Mouse (Mus musculus) yolk sac, embryonic 10.5 days (tissue): ENCODE measurements at regions not wholly inside any gene's neighbourhood (a gene's known extent, or its start where the extent isn't known, plus 50 kb on each side); places are given as distances from the start of the nearest gene placed in this dataset.

Experiments used
- DNase-seq: peaks from one replicate; pipeline ENCODE4 v3.0.0-alpha.2; 2017; ENCODE audit warnings: low spot score

- peak; percentile 40 for DNase-seq
Measured at GRCm38 (mm10) chr3:35027898-35028297, 377.7 kb downstream of the Sox2 start.

GRCm38 (mm10) chr3:35029924-35030323, 379.7 kb downstream of the Sox2 start:
- DNase-seq, result no peak

DNA sequence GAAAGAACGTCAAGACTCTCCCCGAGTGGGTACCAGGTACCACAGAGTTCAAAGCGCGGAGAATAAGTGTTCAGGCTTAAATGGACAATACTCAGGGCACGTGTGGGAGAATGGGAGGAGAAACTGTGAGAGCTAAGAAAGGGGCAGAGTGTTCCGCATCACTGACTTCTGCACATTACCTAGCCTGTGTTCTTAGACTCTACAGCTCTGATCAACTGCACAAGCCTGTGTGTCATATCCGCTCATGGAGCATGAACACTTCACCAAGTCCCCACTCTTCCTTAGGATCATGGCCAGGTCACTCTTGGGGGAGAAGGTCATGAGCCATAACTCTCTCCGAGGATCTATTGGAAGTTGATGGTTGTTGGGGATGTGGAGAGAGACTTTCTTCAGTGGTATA, 383.4 kb downstream of the Sox2 start:
- DNase-seq, result no peak

- no peak for DNase-seq
Measured at GRCm38 (mm10) chr3:35035234-35035633, 385.0 kb downstream of the Sox2 start.

GRCm38 (mm10) chr3:35043705-35044104, 393.5 kb downstream of the Sox2 start:
- no peak for DNase-seq

- DNase-seq, result no peak
Measured at GRCm38 (mm10) chr3:35059438-35059837, 409.2 kb downstream of the Sox2 start.

DNA sequence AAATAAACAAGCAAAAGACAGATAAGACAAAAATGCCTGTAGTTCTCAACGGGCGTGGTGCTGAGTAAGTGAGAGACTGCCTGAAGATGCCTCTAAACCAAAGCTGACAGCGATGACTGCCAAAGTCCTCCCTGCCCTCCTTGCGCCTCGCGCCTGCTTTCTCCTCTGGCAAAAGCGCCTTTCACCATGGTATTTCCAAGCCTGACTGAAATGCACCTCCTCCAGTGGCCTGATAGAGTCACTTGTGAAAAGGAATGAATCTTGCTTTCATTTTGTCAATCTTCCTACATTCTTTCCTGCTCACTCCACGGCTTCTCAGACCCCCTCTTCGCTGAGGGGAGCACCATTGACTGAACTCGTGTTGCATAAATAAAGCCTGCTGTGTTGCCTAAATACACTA, 409.8 kb downstream of the Sox2 start:
- DNase-seq, result no peak

GRCm38 (mm10) chr3:35066824-35067223, 416.6 kb downstream of the Sox2 start:
- DNase-seq, result no peak

DNA sequence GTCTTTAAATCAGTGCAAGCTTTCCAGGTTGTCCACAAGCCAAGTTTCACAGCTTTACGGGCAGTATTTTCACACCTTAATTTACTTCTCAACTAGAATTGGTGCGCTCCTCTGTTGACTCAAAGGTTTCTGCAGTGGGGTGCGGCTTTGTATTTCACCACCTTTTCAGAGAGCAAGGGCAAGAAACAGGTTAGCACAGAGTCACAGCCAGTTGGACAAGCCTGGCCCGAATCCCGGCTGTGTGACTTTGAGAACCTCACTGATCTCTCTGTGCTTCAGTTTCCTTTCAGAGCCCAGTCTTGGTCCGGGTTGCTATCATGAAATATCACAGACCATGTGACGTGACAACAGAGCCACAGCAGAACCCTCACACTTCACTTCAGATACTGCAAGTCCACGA, 418.4 kb downstream of the Sox2 start:
- DNase-seq, result no peak

DNA sequence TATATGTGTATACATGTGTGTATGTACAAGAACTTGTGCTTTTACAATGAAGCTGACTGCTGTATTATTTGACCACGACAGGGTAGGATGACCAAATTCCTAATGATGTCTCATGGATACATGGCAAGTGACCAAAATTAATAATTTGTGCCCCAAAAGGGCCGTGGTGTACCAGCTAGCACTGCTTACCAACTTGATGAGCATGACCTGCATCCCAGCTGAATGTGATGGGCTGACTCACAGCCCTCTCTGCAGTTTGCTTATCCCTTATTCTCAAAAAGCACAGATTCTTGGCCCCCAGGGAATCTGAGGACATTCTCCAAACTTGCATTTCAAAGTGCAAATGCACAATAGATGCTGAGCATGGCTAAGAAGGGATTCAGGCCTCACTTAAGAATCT, 420.8 kb downstream of the Sox2 start:
- no peak for DNase-seq

GRCm38 (mm10) chr3:35079887-35080286, 429.7 kb downstream of the Sox2 start:
- DNase-seq, result no peak

DNA sequence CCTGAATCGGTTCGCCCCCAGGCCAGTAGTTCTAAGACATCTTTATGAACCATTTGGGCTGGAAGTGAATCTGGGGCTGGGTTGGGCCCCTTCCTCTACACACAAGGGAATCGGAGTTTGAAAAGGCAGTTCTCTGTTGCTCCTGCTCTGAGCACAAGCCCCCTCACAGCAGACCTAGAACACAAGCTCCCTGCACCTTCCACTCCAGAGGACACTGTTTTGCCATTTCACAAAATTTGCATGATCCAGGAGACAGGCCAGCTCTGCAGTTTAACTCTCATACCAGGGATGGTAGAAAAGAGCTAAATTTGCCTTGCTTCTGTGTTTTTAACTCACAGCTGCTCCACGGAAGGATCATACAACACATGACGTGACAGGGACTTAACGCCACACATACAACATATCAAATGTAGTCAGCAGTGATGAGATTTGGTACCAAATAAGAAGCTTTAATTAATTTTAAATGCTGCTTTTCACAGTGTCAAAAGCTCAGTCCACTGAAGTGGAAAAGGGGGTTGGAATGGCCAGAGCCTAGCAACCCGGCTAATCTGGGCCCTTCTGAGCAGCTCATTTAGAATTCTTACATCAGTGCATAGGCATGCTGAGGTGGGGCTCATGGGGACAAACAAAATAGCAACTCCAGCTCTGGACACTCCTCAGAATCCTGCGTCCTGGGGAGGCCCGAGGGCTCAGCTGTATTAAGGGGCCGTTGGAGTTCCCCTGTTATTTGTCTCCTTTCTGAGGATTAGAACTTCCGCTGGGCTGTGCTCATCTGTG, 434.1 kb downstream of the Sox2 start:
- DNase-seq, result no peak

DNA sequence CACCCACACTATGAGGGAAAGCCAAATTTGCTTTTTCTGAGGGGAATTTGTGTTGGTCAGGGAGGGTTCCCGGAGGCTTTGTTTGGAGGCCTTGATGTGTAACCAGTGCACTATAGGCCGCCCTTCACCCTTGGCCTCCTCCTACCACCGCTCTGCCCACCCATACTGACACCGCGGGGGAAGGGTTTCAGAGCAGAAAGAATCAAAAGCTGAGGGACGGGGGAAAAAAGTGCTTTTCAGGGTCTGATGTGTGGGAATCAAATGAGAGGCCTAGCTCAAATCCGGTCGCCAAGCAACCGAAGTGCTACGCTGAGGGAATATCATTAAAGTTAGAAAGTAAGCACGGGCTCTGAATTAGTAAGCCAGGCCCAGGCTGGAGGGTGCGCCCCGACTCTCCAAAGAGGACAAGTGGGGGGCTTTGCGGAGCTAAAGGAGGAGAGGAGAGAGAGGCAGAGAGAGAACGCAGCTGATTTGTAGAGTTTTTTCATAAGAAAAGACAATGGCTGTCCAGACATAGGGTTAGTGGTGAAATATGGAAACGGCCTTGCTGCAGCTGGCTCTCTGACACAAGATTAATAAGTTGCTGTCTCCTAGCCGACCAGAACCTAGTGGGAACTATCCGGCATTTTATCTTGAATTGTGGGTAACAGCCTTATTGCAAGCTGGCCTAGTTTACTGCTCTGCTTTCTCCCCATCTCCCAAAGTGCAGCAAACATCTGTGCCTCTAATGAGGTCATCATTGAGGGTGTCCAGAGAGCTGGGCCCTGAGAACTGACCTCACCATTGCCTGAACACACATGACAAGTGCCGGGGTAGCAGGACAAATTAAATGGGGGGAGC, 438.3 kb downstream of the Sox2 start:
- peak; percentile 22 for DNase-seq

- no peak for DNase-seq
Measured at GRCm38 (mm10) chr3:35090496-35091133, 440.4 kb downstream of the Sox2 start.

DNA sequence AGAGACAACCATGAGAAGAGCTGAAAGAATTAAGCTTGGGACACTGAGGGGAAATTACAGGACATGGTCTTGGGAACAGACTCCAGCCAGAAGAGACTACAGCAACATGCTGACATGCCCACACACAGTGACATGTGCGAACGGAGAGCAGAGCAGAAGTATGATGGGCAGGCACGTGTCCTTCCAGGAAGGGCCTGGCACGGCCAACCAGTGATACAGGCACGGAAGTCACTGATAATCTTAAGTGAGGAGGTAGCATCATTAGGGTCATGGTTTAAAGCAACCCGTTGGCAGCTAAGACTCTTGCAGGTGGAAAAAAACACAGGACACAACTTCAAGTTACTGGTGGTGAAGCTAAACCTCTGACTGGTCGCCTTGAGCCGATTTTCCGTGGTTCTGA, 442.8 kb downstream of the Sox2 start:
- DNase-seq, result no peak

GRCm38 (mm10) chr3:35095221-35095620, 445.0 kb downstream of the Sox2 start:
- DNase-seq, result no peak

- DNase-seq, result no peak
Measured at GRCm38 (mm10) chr3:35096381-35096780, 446.2 kb downstream of the Sox2 start.

DNA sequence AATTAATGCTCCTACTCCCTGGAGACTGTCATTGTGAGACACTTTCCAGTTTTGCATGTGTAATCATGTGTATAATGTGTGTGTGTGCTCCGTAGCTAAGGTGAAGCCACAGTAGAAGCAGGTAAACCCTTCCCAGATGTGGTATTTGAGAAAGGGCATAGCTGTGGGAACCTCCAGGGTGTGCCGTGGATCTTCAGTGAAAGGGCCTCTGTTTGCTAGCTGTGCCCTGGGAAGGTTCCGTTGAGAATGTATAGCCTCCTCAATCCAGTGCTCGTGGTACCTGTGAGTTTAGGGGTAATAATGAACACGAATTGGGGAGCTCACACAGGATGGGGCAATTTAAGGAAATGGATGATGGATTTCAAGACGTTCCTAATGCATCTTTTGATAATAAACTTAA, 447.6 kb downstream of the Sox2 start:
- DNase-seq, result no peak

DNA sequence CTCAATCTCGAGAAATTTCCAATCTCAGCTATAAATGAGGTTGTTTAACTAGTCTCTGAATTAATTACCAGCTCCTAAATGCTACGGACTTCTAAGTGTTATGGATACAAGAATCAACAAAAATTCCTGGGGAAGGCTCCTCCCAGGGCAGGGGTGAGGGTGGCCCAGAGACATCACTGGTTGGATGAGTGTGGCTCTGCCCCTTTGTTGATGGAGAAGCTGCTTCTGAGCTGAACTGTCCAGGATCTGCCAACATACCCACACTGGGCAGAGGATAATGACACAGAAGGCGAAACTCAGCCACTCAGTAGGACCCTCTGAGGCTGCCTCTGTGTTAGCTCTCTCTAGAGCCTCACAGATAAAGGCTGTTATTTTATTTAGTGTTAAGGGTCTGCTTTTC, 449.0 kb downstream of the Sox2 start:
- DNase-seq, result no peak

GRCm38 (mm10) chr3:35099876-35100420, 449.7 kb downstream of the Sox2 start:
- no peak for DNase-seq

- DNase-seq, result no peak
Measured at GRCm38 (mm10) chr3:35101286-35101685, 451.1 kb downstream of the Sox2 start.

GRCm38 (mm10) chr3:35101951-35102350, 451.7 kb downstream of the Sox2 start:
- DNase-seq, result no peak
